Mouse (Mus musculus) erythroblast, embryonic 14.5 days (primary cell): ENCODE measurements around the gene Pfdn5.

Source experiments
- GATA1 ChIP-seq: IDR thresholded peaks from 2 replicates; pipeline ENCODE4 v1.6.1; 2012; ENCODE audit warnings: low read length, inconsistent platforms, mixed read lengths
- TAL1 ChIP-seq: IDR thresholded peaks from 3 replicates; pipeline ENCODE4 v1.6.1; 2012; ENCODE audit warnings: low read length, inconsistent platforms, mixed read lengths

DNA sequence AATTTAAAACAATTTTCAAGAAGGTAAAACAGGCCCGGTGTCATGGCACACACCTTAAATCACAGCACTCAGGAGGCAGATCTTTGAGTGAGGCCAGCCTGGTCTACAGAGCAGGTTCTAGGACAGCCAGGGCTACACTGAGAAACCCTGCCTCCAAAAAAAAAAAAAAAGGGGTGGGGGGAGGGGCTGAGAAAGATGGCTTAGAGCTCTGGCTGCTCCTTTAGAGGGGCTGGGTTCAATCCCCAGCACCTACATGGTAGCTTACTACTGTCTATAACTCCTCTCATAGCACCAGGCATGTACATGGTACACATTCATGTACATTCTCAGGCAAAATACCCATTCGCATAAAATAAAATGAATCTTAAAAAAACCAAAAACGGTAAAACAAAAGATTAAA, 18.6 kb downstream of the Pfdn5 start:
- TF ChIP-seq GATA1, result no peak
- TF ChIP-seq TAL1, result no peak
